Mouse (Mus musculus): ENCODE measurements around the gene Ddx21.

- no peak for TF ChIP-seq CTCF (IDR thresholded peaks at IDR 0.05; ENCODE audit: low read depth, low read length)
- no peak for TF ChIP-seq POLR2A (IDR thresholded peaks at IDR 0.05; ENCODE audit: extremely low read depth, insufficient read depth, low read length)
Observed at GRCm38 (mm10) chr10:62544316-62544715, 57.8 kb downstream of the Ddx21 start.
